Mouse (Mus musculus) spleen, adult 2 months (tissue): Measurements from ENCODE around the gene Boc.

Experiments used
- CTCF ChIP-seq: fragments of 200-500 bp; IDR thresholded peaks from 2 replicates; pipeline ENCODE4 v1.5.1; 2011; ENCODE audit warnings: mild to moderate bottlenecking, inconsistent platforms; ENCODE audit not compliant: insufficient read depth, insufficient read length, insufficient replicate concordance; ENCODE audit errors: extremely low read depth
- POLR2A ChIP-seq: fragments of 200-500 bp; IDR thresholded peaks from 2 replicates; pipeline ENCODE4 v1.6.1; 2011; ENCODE audit warnings: low read depth, low read length, inconsistent platforms

DNA sequence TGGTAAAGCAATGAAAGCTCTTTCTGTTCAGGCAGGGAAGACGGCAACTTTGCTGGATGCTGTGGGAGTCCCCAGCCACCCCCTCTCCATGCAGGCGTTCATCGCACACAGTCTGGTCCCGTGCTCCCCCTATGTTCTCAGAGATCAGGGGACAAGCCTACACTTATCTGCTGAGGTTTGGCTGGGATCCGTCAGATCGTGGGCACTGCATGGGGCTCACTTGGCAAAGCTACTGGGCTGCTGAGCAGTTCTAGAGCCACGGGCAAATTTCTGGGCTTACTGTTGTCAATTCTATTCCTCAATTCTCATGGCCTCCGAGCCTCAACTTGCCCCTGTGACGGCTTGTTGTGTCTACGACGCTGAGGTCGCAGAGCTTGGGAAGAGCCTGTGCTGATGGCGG, 49.9 kb downstream of the Boc start:
- TF ChIP-seq CTCF (no peak), POLR2A (no peak)
